Mouse (Mus musculus) thymus, postnatal 4 days (tissue): ENCODE results near the gene Rmdn3.

Source experiments
- DNase-seq: peaks from one replicate; pipeline ENCODE4 v3.0.0; 2021

Gene Rmdn3

GRCm38 (mm10) chr2:119156681-119157572 lies at the start of gene Rmdn3:
Gene Rmdn3, minus strand, starts transcription at chr2:119157034.
- DNase-seq: peak; percentile 97

GRCm38 (mm10) chr2:119203871-119204460 lies 47.1 kb upstream of the Rmdn3 start:
- no peak for DNase-seq

GRCm38 (mm10) chr2:119202914-119203453 lies 46.1 kb upstream of the Rmdn3 start:
- no peak for DNase-seq

GRCm38 (mm10) chr2:119198934-119199333 lies 42.1 kb upstream of the Rmdn3 start:
- DNase-seq: no peak

- no peak for DNase-seq
Observed at GRCm38 (mm10) chr2:119198049-119198448, 41.2 kb upstream of the Rmdn3 start.

- DNase-seq: no peak
Observed at GRCm38 (mm10) chr2:119197493-119197892, 40.7 kb upstream of the Rmdn3 start.

- DNase-seq: no peak
Observed at GRCm38 (mm10) chr2:119196316-119197108, 39.7 kb upstream of the Rmdn3 start.

GRCm38 (mm10) chr2:119194140-119194539 lies 37.3 kb upstream of the Rmdn3 start:
- no peak for DNase-seq

GRCm38 (mm10) chr2:119190969-119191368 lies 34.1 kb upstream of the Rmdn3 start:
- no peak for DNase-seq

- peak; percentile 92 for DNase-seq
Observed at GRCm38 (mm10) chr2:119189029-119189710, 32.3 kb upstream of the Rmdn3 start.

- no peak for DNase-seq
Observed at GRCm38 (mm10) chr2:119182914-119183313, 26.1 kb upstream of the Rmdn3 start.

- no peak for DNase-seq
Observed at GRCm38 (mm10) chr2:119177384-119177939, 20.6 kb upstream of the Rmdn3 start.

GRCm38 (mm10) chr2:119176761-119177160 lies 19.9 kb upstream of the Rmdn3 start:
- no peak for DNase-seq

- no peak for DNase-seq
Observed at GRCm38 (mm10) chr2:119175614-119176013, 18.8 kb upstream of the Rmdn3 start.

GRCm38 (mm10) chr2:119174866-119175265 lies 18.0 kb upstream of the Rmdn3 start:
- no peak for DNase-seq

- no peak for DNase-seq
Observed at GRCm38 (mm10) chr2:119173991-119174651, 17.3 kb upstream of the Rmdn3 start, which contains the start of gene Gm14137. Gene Gm14137, plus strand, starts transcription at chr2:119174509.

GRCm38 (mm10) chr2:119172862-119173576 lies 16.2 kb upstream of the Rmdn3 start:
- no peak for DNase-seq

GRCm38 (mm10) chr2:119172446-119172845 lies 15.6 kb upstream of the Rmdn3 start:
- no peak for DNase-seq

- no peak for DNase-seq
Observed at GRCm38 (mm10) chr2:119171574-119171973, 14.7 kb upstream of the Rmdn3 start.

GRCm38 (mm10) chr2:119170282-119170681 lies 13.4 kb upstream of the Rmdn3 start:
- DNase-seq: no peak

GRCm38 (mm10) chr2:119167866-119168256 lies 11.0 kb upstream of the Rmdn3 start:
- no peak for DNase-seq
